Comparison of ENCODE assay signal across 10 mouse cellular contexts in the genomic region with DNA sequence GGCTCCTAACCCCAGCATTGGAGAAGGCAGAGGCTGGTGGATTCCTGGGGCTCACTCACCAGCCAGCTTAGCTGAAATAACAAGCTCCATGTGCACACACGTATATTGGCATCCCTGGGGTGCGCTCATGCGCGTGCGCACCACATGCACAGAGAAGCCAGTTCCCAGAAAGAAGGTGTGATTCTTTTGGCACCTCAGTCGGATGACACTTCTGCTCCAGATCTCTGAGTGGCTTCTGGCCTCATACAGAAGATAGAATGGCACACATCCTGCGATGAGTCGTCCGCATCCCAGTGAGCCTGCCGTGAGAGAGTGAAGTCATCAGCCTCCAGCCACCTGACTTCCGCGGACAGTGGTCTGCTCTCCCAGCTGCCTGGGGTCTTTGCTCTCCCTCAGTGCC. TPM values are rescaled to one million over a fixed set of nuclear protein-coding genes. Genes with fewer than 3 reads are reported as not detected.
DNase-seq lines count a peak whose midpoint lies in the region.
"Had no signal": no experiment of that assay in that cellular context is flagged by ENCODE, and none has a peak within 500 bp of the region (broad histone marks: within the 10 kb centered on the region; RNA-seq: fewer than 3 reads in every experiment).

No protein-coding gene starts in this region.

- intact Hi-C loops in gastrocnemius, postnatal 36 days (cut with DNase I): loop anchor here (10.0 kb wide), 1 partner anchor 54 kb away; no protein-coding TSS in a partner anchor
- intact Hi-C loops in left cerebral cortex, postnatal 10 days (cut with DNase I): no loop called here

- DNase-seq in gastrocnemius, adult 18-20 months (ENCODE audit: low spot score): peak; percentile 73
- DNase-seq in gastrocnemius, postnatal 36 days: no peak
- DNase-seq in left cerebral cortex, adult 11 months (ENCODE audit: low spot score): peak; percentile 51
- DNase-seq in left cerebral cortex, postnatal 10 days (ENCODE audit: extremely low spot score in 1 of 2, low spot score in 2 of 2): no peak
- peak; percentile 72 to 73 for DNase-seq in cerebellum, postnatal 36 days
- DNase-seq in right cerebral cortex, postnatal 36 days (ENCODE audit: low spot score in 2 of 2): peak; percentile 41 to 65
- DNase-seq in B cell, adult 2 months: no peak
- DNase-seq in spleen, adult 18-20 months: no peak
- DNase-seq: adrenal gland, adult 2 months; midbrain, embryonic 14.5 days had no signal

RNA-seq across cellular contexts. Expression of gene Mbnl2, which starts 55.0 kb away (rescaled TPM):
- total RNA-seq in gastrocnemius, adult 18-20 months (2021): 100 to 1,000 TPM; 299 to 300 TPM
- total RNA-seq in gastrocnemius, postnatal 36 days (2021): 100 to 1,000 TPM; 312 to 318 TPM
- 100 to 1,000 TPM; 122 to 131 TPM for total RNA-seq in left cerebral cortex, postnatal 10 days (2021)

Comparison
In these comparisons a context has a peak if more than half of its experiments do, and no peak if none do; other contexts are left out.
1. DNase-seq: peak in gastrocnemius, adult 18-20 months (single experiment), left cerebral cortex, adult 11 months (single experiment), cerebellum, postnatal 36 days (2 of 2) and right cerebral cortex, postnatal 36 days (2 of 2); none in gastrocnemius, postnatal 36 days (0 of 2), left cerebral cortex, postnatal 10 days (0 of 2), B cell, adult 2 months (0 of 2) and spleen, adult 18-20 months (0 of 2).